Mouse (Mus musculus) induced T-regulatory cell, adult 2 months (primary cell): Measurements from ENCODE around the gene Actl9.
A peak's percentile ranks its signal among the peaks of the same experiment; 100 is the strongest.

ENCODE experiments used
- DNase-seq: peaks from one replicate; pipeline ENCODE4 v3.0.0-alpha.2; 2012; ENCODE audit warnings: low read depth

Actl9 gene

DNA sequence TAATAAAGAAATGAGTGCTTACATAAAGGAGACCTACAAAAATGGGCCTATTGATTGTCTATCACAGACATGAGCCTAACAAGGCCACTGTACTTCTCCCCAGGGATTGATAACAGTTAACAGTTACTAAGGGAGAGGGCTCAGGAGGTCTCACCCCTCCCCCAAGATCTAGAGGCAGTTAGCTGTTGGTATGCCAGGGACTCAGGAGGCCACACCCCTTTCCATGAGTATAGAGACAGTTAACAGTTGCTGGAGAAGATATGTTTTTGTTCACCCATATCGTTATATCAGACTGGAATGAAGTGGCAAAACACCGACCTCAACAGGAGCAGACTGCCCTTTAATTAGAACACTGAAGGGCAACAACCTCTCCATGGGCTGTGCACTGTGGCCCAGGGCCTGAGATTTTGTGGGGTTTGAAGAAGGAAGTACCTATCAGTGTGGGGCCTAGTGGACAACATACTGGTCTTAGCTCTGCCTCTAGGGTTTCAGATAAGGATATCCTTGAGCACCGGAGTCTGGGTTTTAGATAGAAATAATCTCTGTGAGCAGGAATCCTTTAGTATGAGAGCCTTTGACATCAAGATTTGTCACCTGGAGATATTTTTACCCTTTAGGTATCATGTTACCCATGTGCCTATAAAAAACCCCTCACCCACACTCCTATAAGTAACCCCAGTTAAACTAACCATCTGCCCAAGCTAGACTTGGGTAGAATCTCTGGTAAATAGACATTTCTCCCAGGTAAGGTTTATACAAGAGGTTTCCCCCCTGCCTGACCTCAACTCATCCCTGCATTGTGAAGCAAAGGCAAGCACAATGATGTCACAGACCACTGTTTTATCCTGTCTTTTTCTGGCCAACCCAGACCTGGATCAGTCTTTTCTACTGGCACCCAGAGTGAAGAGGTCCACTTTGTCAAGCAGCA lies at the start of gene Actl9:
Actl9 (plus strand) TSS at position 878 of the 928 bp plus-strand sequence.
- DNase-seq, result no peak

DNA sequence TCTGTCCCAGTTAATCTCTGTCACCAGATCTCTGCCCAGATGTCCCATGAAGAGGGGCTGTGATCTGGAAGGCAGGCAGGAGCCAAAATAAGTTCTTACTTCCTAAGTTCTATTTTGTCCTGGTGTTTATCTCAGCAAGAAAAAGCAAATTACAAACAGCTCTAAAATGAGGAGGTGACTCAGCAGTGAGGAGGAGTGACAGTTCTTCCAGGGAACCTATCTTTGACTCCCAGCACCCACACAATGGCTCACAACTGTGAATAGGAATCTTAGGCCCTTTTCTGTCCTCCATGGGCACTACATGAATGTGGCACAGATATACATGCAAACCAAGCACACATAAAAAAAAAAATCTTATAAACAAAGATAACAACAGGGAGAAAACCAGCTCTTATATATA lies 47.0 kb upstream of the Actl9 start:
- no peak for DNase-seq

DNA sequence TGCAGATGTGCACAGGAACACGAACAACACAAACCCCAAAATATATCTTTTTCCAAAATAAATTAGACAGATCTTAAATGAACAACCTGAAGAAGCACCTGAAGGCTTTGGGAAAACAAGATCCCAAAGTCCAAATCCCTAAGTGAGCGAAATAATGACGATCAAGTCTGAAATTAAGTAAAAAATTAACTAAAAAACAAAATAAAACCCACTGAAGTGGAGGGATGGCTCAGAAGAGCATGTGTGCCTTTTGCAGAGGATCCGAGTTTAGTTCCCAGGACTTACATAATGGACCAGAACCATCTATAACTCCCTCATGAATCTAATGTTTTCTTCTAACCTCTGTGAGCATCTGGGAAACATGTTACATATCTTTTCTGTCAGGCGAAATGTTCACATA lies 40.4 kb upstream of the Actl9 start:
- no peak for DNase-seq

DNA sequence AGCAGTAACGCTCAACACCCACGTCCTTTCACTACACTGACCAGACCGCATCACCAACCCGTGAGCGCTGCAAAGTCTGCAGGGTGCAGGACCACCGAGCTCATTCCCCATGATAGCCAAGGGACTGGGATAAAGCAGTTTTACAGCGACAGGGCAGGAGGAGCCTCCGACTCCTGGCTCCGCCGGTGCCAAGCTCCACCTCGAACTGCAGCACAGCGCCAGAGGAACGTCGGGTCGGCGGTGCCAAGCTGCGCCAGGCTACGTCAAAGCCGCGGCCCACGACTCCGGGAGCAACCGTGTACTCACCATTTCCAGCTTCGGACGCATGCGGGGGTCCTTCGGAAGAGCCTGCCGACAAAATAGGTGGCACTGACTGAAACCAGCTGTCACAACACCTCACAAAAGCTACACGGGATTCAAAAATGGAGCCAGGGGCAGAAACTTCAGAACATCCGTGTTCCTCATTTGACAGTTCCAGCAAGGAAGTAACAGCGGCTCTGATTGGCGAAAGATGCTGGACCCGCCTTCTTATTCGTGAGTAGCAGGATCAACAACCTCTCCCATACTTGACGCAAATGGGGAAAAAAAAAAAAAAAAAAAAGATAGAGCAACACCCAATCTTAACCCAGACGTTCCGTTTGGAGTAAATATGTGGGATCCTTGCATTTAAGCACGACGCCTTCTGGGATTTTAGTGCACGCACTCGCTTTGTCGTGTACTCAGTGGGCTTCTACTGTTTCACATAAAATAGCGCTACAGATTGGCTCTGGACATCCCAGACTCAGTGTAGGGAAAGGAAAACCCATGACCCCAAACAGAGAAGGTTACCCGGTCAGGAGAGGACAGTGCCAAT lies 38.3 kb upstream of the Actl9 start, which contains the start of gene Zfp101:
Zfp101 (minus strand) TSS at position 460 of the 853 bp plus-strand sequence.
- DNase-seq, result peak; percentile 95

DNA sequence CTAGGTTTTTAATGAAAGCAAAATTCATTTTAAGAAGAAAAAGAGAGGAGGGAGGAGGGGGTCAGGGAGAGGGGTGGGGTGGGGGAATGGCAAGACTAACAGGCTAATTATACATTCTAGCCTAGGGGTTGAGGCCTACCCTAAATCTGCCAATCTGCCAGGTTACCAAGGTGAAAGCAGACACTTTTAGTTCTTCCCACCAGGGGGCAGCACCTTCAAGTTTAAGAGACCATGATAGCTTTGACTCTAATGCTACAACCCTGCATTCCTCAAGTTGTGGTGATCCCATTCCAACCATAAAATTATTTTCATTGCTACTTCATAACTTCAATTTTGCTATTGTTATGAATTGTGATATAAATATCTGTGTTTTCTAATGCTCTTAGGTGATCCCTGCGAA lies 6.5 kb downstream of the Actl9 start:
- DNase-seq, result peak; percentile 90

DNA sequence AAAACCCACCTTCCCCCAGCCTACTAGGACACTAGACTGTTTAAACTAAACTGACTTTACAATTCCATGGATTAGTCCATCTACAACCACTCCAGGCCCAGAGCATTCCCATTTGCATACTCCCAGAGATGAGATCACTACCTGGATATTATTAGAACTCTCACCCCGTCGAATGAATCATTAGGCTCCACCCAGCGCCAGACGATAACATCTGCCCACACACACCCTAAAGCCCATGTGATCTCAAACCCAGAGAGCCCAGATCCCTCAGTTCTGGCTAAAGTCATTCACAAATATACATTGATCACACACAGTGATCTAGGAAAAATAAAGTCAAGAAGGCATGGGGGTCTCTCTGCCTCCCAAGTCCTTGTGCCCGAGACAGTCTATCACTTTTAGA lies 7.2 kb downstream of the Actl9 start:
- peak; percentile 39 for DNase-seq

DNA sequence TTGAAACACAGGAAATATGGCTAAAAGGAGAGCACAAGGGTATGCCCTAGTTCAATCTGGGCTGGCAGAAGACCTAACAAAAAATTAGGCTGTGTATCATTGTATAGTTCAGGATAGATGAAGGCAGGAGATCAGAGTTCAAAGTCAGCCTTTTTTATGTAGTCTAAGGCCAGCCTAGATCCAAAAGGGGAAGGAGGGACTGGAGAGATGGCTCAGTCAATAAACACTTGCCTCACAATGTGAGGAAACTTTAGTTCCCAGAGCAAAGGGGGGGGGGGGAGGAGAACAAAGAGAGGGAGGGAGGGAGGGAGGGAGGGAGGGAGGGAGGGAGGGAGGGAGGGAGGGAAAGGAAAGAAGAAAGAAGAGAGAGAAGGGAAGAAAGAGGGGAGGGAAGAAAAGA lies 8.5 kb downstream of the Actl9 start:
- no peak for DNase-seq

DNA sequence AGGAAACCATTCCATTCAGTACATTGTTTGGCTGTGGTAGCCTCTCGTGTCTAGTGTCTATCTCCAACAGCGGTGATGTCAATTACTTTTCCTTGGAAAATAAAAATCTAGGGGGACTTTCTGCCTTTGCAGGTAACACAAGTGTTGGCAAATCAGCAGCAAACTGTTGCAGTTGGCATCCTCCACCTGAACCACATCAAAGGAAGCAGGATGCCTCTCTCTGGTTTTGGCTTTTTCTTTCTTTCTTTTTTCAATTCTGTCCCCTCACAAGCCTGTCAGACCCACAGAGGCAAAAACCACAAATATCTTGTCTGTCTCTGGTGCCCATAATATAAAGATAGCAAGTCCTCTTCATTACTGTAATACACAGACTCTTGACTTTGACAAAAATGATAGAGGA lies 23.9 kb downstream of the Actl9 start:
- peak; percentile 39 for DNase-seq

DNA sequence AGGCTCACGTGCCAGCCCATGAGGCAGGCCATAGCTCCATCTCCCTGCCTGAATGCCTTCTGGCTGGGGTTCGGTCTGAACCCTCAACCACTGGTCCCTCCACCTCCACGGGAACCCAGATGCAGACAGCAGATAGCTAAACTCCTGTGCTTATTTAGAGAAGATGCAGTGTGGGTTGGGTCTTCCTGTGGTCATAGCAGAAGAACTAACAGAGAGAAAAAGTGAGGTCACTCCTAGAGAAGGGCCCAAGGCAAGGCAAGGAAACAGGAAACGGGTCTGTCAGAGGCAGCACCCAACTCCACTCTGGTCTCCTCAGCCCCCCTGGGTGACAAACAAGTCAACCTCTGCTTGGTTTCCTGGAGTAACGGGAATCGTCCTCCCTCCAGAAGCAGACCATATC lies 38.5 kb downstream of the Actl9 start:
- no peak for DNase-seq
